Mouse (Mus musculus) left cerebral cortex, adult 11 months (tissue): ENCODE measurements around the gene Zp3r.
"Not testable (repeated sequence)": the region's sequence is repeated elsewhere in the genome, so short reads cannot be mapped to it uniquely, and the experiment has no call there.

Experiments used
- DNase-seq: peaks from one replicate; pipeline ENCODE4 v3.0.0; 2022; ENCODE audit warnings: low spot score

Gene Zp3r

GRCm38 (mm10) chr1:130629521-130629920, at the start of gene Zp3r:
Gene Zp3r, minus strand, starts transcription at chr1:130629621.
- DNase-seq = no peak

- DNase-seq = no peak
These were observed 49.1 kb upstream of the Zp3r start for GRCm38 (mm10) chr1:130678551-130678950.

GRCm38 (mm10) chr1:130663576-130663975, 34.2 kb upstream of the Zp3r start:
- not testable (repeated sequence) for DNase-seq

GRCm38 (mm10) chr1:130661454-130661853, 32.0 kb upstream of the Zp3r start, which contains the start of gene C4bp:
Gene C4bp, minus strand, starts transcription at chr1:130661632.
- no peak for DNase-seq

- not testable (repeated sequence) for DNase-seq
These were observed 30.2 kb upstream of the Zp3r start for GRCm38 (mm10) chr1:130659641-130660040.

GRCm38 (mm10) chr1:130644103-130644502, 14.7 kb upstream of the Zp3r start:
- DNase-seq = no peak

GRCm38 (mm10) chr1:130640967-130641366, 11.5 kb upstream of the Zp3r start:
- DNase-seq = no peak

GRCm38 (mm10) chr1:130633761-130634410, 4.5 kb upstream of the Zp3r start:
- peak; percentile 32 for DNase-seq

GRCm38 (mm10) chr1:130633316-130633715, 3.9 kb upstream of the Zp3r start:
- no peak for DNase-seq

GRCm38 (mm10) chr1:130596291-130596690, 33.1 kb downstream of the Zp3r start:
- no peak for DNase-seq

- DNase-seq = no peak
These were observed 40.8 kb downstream of the Zp3r start for GRCm38 (mm10) chr1:130588659-130589058.

GRCm38 (mm10) chr1:130576389-130576788, 53.0 kb downstream of the Zp3r start:
- DNase-seq = peak; percentile 23

- DNase-seq = no peak
These were observed 53.5 kb downstream of the Zp3r start for GRCm38 (mm10) chr1:130575962-130576361.

GRCm38 (mm10) chr1:130551407-130552249, 77.8 kb downstream of the Zp3r start:
- DNase-seq = no peak

- no peak for DNase-seq
These were observed 78.9 kb downstream of the Zp3r start for GRCm38 (mm10) chr1:130550242-130551167.

GRCm38 (mm10) chr1:130549698-130550097, 79.7 kb downstream of the Zp3r start:
- DNase-seq = no peak

GRCm38 (mm10) chr1:130549160-130549559, 80.3 kb downstream of the Zp3r start:
- no peak for DNase-seq

- no peak for DNase-seq
These were observed 81.6 kb downstream of the Zp3r start for GRCm38 (mm10) chr1:130547674-130548429.
